Mouse (Mus musculus): Measurements from ENCODE around the gene Ctdspl.

Gene Ctdspl

DNA sequence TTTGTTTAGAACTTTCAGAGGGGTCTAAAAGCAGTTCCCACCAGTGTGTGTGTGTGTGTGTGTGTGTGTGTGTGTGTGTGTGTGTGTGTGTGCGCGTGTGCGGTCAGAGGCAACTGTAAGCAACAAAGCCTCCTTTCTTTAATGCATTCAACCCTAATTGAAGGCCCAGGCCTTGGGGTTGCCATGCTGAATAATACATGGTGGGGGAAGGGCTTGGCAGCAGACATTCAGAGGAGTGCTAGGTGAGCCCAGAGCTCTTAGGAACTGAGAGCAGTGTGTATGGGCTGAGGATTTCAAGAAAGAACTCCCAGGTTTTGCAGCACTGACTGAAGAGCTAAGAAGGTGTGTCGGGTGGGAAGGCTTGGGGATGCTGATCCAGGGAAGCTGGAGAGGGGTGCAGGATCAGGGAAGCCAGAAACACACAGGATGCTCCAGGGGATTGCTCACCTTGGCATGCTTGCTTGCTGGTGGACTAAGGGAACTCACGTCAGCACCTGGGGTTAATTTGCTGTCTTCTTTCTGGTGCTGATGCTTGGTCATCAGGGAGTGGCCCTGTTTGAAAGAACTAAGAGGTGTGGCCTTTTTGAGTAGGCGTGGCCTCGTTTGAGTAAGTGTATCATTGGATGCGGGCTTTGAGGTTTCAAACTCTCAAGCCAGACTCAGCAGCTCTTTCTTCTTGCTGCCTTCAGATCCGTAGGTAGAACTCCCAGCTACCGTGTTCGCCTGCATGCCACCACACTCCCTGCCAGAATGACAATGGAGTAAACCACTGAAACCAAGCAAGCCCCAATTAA, 62.7 kb downstream of the Ctdspl start:
- no peak for DNase-seq (ENCODE audit: low spot score)

DNA sequence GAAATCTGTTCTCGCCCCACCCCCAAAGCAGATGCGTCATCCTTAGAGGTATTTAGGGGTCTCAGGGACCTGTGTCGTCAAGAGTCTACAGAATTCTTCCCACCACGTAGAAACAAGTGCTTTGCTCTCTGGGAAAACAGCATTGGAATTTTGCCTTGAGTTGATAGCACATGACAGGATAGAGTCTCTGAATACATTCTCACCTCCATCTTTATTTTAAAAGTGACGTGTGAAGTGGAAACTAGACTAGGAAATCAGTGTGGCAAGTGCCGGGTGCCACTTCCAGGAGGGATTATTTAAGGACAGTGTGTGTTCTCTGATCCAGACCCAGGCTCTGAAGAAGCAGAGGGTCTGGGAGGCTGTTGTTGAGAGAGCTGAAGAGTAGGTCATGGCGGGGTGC, 64.2 kb downstream of the Ctdspl start:
- no peak for DNase-seq (ENCODE audit: low spot score)

GRCm38 (mm10) chr9:118991750-118992585, 65.7 kb downstream of the Ctdspl start:
- no peak for DNase-seq (ENCODE audit: low spot score)

DNA sequence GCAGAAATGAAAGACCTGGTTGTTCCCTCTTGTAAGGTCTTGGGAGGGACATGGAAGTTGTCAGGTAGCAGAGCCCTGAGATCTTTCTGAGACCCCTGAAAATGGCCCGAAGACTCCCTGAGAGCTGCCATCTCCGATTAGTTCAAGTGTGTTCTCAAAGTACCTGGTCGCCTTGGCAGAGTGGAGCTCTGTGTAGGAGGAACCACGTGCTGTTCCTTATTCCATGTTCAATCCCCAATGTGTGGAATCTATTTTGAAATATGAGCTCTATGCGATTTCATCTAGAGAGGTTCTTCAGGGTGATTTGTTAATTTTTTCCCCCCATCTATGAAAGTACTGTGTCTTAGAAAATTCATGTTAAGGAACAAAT, 66.3 kb downstream of the Ctdspl start:
- no peak for DNase-seq (ENCODE audit: low spot score)

GRCm38 (mm10) chr9:118994524-118995227, 68.4 kb downstream of the Ctdspl start:
- DNase-seq (ENCODE audit: low spot score) = no peak

DNA sequence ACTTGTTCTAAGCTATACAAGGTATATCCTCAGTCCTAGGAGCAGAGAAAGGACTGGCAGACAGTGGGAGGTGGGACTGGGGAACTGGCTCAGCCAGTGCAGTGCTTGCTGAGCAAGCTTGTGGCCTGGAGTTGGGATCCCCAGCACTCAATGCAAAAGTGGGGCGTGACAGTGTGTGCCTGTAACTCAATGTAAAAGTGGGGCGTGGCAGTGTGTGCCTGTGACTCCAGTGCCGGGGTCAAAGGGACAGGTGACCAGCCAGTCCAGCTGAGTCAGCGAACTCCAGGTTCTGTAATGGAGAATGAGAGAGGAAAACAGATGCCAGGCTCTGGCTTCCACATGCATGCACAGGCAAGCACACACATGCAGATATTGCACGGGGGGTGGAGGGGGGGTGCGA, 69.3 kb downstream of the Ctdspl start:
- DNase-seq (ENCODE audit: low spot score) = no peak

DNA sequence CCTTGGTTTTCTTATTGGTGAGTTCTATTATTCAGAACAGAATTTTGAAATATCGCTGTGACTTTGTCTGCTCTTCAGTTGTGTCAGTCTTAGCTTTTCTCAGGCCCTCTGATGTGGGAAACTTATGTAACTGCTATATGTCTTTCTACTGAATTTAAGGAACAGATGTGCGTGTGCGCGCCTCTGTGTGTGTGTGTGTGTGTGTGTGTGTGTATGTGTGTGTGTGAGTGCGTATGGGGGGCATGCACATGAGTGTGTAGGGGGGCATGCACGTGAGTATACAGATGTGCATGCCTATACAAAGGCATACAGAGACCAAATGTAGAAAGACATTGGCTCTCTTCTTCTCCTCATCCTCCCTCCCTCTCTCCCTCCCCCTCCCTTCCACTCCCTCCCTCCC, 71.0 kb downstream of the Ctdspl start:
- DNase-seq (ENCODE audit: low spot score) = no peak

- no peak for DNase-seq (ENCODE audit: low spot score)
These were observed 73.9 kb downstream of the Ctdspl start for GRCm38 (mm10) chr9:119000196-119000595.

GRCm38 (mm10) chr9:119002267-119002666, 76.0 kb downstream of the Ctdspl start:
- no peak for DNase-seq (ENCODE audit: low spot score)

- no peak for DNase-seq (ENCODE audit: low spot score)
These were observed 77.9 kb downstream of the Ctdspl start for GRCm38 (mm10) chr9:119003990-119004702.

- no peak for DNase-seq (ENCODE audit: low spot score)
These were observed 78.4 kb downstream of the Ctdspl start for GRCm38 (mm10) chr9:119004703-119005076.

DNA sequence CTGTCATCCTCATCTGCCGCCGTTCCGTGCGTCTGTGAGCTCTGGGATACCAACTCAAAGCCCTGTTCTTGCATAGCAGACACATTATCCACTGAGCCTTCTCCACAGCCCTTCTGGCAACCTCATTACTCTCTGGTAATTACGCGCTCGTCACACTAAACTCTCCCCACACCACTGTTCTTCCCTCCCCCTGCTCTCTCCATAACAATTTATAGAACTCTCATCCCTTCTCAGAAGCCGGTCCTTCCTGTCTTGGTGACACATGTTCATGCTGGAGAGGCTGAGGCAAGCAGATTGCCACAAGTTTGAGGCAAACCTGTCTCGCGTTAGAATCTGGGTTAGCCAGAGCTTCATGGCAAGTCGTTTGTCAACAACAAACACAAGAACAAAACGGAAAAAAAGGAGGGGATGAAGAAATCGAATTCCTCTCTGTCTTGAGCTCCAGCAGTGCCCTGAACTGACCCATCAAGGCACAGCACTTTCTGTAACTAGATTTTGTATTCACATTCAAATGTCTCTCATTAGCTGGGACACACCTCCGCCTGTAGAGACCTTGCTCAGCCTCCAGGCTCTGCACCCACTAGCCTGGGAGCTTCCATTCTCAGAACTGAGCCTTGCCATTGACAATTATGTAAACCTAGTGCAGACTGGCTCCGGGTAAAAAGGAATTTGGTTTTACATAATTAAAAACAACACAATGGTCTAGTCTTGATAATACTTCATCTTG, 79.2 kb downstream of the Ctdspl start:
- no peak for DNase-seq (ENCODE audit: low spot score)

GRCm38 (mm10) chr9:119007266-119007665, 81.0 kb downstream of the Ctdspl start:
- no peak for DNase-seq (ENCODE audit: low spot score)

DNA sequence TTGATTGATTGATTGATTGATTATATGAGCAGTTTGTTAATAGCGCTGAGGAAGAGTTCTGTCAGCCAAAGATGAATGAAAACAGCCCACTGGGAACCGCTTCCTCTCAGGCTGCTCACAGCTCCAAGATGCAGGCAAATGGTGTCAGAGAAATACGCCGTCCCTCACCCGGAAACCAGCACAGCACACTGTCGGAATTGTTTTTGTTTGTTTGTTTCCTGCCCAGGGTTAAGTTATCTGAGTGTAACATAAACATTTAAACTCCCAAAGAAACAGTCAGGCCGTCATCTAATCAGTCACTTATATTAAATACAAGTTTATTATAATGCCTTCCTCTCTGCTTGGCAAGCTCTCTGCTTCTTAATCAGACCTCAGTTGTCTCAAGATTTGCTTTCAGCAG, 82.6 kb downstream of the Ctdspl start:
- DNase-seq (ENCODE audit: low spot score) = no peak

DNA sequence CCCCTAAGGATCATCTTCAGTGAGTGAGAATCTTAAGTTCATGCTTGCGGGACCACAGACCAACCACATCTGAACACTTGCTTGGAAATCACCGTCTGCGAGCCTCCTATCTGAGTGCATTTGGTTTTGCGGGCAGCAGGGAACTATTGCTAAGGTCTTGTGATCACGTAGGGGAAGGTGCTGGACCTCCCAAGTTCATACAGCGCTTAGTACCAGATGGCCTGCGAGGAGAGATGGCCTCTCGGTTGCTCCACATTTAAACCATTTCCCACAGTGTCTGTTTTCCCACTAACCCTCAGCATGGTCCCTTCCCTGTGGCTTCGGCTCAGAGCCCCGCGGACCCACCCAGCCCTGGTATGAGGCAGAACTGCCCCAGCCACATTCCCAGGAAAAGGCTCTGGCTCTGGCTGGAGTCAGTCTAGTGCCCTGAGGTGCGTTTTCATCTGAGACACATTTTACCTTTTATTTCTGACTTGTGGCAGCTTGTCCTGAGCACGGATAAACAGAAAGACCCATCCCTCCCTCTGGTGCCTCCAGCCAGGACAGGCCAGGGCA, 84.0 kb downstream of the Ctdspl start:
- DNase-seq (ENCODE audit: low spot score) = no peak

- no peak for DNase-seq (ENCODE audit: low spot score)
These were observed 90.7 kb downstream of the Ctdspl start for GRCm38 (mm10) chr9:119016785-119017507.

- DNase-seq (ENCODE audit: low spot score) = no peak
These were observed 95.5 kb downstream of the Ctdspl start for GRCm38 (mm10) chr9:119021731-119022130.

DNA sequence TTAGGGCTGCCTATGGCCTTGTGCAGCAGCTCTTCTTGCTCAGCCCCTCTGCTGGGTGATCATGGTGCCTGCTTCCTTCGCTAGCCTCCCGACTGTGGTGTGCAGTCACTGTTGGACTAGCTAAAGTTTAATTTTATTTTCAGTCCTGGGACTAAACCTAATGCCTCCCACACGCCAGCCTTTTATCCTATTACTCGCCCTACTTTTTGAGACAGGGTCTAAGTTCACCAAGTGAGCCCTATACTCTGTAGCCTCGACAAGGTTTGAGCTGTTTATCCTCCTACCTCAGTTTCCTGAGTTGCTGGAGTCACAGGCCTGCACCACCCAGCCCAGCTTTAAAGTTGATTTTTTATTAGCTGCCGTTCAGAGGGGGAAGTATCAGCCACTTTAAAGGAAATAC, 99.0 kb downstream of the Ctdspl start:
- DNase-seq (ENCODE audit: low spot score) = no peak

- no peak for DNase-seq (ENCODE audit: low spot score)
These were observed 99.6 kb downstream of the Ctdspl start for GRCm38 (mm10) chr9:119025832-119026331.

- no peak for DNase-seq (ENCODE audit: low spot score)
These were observed 101.1 kb downstream of the Ctdspl start for GRCm38 (mm10) chr9:119027337-119027736.
